In the genomic region with DNA sequence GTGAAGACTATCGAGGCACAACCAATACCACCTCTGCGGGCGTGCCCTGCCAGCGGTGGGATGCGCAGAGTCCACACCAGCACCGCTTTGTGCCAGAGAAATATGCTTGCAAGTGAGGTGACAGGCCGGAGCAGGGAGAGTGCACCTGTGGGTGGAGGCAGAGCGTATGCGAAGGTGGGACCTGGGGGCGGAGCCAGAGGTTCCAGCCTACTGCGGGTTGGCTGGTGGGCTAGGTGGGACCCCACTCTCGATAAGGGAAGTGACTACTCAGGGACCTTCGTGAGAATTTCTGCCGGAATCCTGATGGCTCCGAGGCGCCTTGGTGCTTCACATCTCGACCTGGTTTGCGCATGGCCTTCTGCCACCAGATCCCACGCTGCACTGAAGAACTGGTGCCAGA, we compare ENCODE assay signal across 8 mouse cellular contexts. TPM values are rescaled to one million over a fixed set of nuclear protein-coding genes. Genes with fewer than 3 reads are reported as not detected.
A peak's percentile ranks its signal among the peaks of the same experiment; 100 is the strongest.
DNase-seq lines count a peak whose midpoint lies in the region; ATAC-seq and TF ChIP-seq lines count a peak whose summit lies in the region.

No protein-coding gene starts in this region.

- H3K27me3 ChIP-seq in neural tube, embryonic 12.5 days (replicated peaks), result peaks cover 38% of the 10 kb centered on the region
- H3K27me3 ChIP-seq in kidney, postnatal 0 days (ENCODE audit: insufficient read depth, low read length), result no peaks in the 10 kb centered on the region
- H3K27me3 ChIP-seq in splenic B cell, adult 2 months (ENCODE audit: control insufficient read depth, insufficient read depth, low read length, poor library complexity, severe bottlenecking), result no peaks in the 10 kb centered on the region

- WGBS in neural tube, embryonic 12.5 days, result 9% methylated on average over 19 of the region's 19 CpGs
- 2% methylated on average over 19 of the region's 19 CpGs for WGBS in kidney, postnatal 0 days

- peaks cover 22% of the 10 kb centered on the region for H3K4me1 ChIP-seq in neural tube, embryonic 12.5 days
- H3K4me1 ChIP-seq in kidney, postnatal 0 days (replicated peaks; ENCODE audit: insufficient read depth, low read length), result 0 out of 2 replicates have a peak, but pooled peaks cover 9% of the 10 kb centered on the region

- no peak overlapping the region for H3K4me3 ChIP-seq in neural tube, embryonic 12.5 days
- no peak overlapping the region; the same call in 1 of the 2 replicates for H3K4me3 ChIP-seq in kidney, postnatal 0 days (replicated peaks; ENCODE audit: low read depth, low read length)

- no peak for ATAC-seq in CD4-positive, CD25-positive, alpha-beta regulatory T cell, adult 4 months
- ATAC-seq in neural tube, embryonic 12.5 days (ENCODE audit: low FRiP score, low read depth), result no peak
- no peak for ATAC-seq in kidney, postnatal 0 days (replicated peaks; ENCODE audit: low FRiP score, low read depth)
- ATAC-seq in frontal cortex, adult (ENCODE audit: low TSS enrichment), result no peak

- no peak overlapping the region for H3K27ac ChIP-seq in neural tube, embryonic 12.5 days
- H3K27ac ChIP-seq in kidney, postnatal 0 days, result no peak overlapping the region

- peak; percentile 40 for DNase-seq in CD4-positive, CD25-positive, alpha-beta regulatory T cell, adult 2 months (ENCODE audit: low read depth, low spot score)
- DNase-seq in neural tube, embryonic 10.5 days (ENCODE audit: extremely low spot score, low spot score), result no peak
- no peak for DNase-seq in kidney, postnatal 0 days (ENCODE audit: low spot score)
- DNase-seq in splenic B cell, adult 2 months (ENCODE audit: low read depth, low spot score), result peak; percentile 38
- DNase-seq in retina, postnatal 1 day, result no peak

- TF ChIP-seq CTCF in kidney, postnatal 0 days (IDR thresholded peaks at IDR 0.05; ENCODE audit: low read depth), result no peak

- H3K36me3 ChIP-seq in neural tube, embryonic 12.5 days, result peaks cover 37% of the 10 kb centered on the region
- peaks cover 24% of the 10 kb centered on the region for H3K36me3 ChIP-seq in kidney, postnatal 0 days (ENCODE audit: insufficient read depth, low read length)
- H3K36me3 ChIP-seq in splenic B cell, adult 2 months (ENCODE audit: control insufficient read depth, insufficient read depth, low read length, poor library complexity, severe bottlenecking), result peaks cover 12% of the 10 kb centered on the region

- H3K4me2 ChIP-seq in neural tube, embryonic 12.5 days (replicated peaks), result peak overlapping the region; percentile 20
- peak overlapping the region; percentile 32 for H3K4me2 ChIP-seq in kidney, postnatal 0 days (ENCODE audit: low read length)

- H3K9me3 ChIP-seq in neural tube, embryonic 12.5 days, result no peaks in the 10 kb centered on the region
- no peaks in the 10 kb centered on the region for H3K9me3 ChIP-seq in kidney, postnatal 0 days (replicated peaks; ENCODE audit: low read length)

- H3K9ac ChIP-seq in neural tube, embryonic 12.5 days, result no peak overlapping the region
- no peak overlapping the region for H3K9ac ChIP-seq in kidney, postnatal 0 days (ENCODE audit: low read depth, low read length)

RNA-seq across cellular contexts. Expression of gene Rnf123, which starts 0.6 kb away (rescaled TPM):
- 10 to 100 TPM; 68.1 to 87.9 TPM for polyA plus RNA-seq in CD4-positive, CD25-positive, alpha-beta regulatory T cell, adult 4 months (2017; shearing (Covaris generic))
- 43.5 and 43.8 TPM in 2 replicates for polyA plus RNA-seq in neural tube, embryonic 12.5 days (2016; fragmentation: Nextera tagmentation; extraction: Ambion mirVana)
- 23.7 and 24.6 TPM in 2 replicates for polyA plus RNA-seq in kidney, postnatal 0 days (2015; fragmentation: Nextera tagmentation; extraction: Ambion mirVana)

RNA-seq across cellular contexts. Expression of gene Mst1, which starts 2.3 kb away (rescaled TPM):
- polyA plus RNA-seq in CD4-positive, CD25-positive, alpha-beta regulatory T cell, adult 4 months (2017; shearing (Covaris generic)), result 1 to 10 TPM; 1.4 to 1.5 TPM
- 0.44 and 0.46 TPM in 2 replicates for polyA plus RNA-seq in neural tube, embryonic 12.5 days (2016; fragmentation: Nextera tagmentation; extraction: Ambion mirVana)
- 0.09 and 0.39 TPM in 2 replicates for polyA plus RNA-seq in kidney, postnatal 0 days (2015; fragmentation: Nextera tagmentation; extraction: Ambion mirVana)

RNA-seq across cellular contexts. Expression of gene Apeh, which starts 11.9 kb away (rescaled TPM):
- polyA plus RNA-seq in CD4-positive, CD25-positive, alpha-beta regulatory T cell, adult 4 months (2017; shearing (Covaris generic)), result 10 to 100 TPM; 52.2 to 70.5 TPM
- 57.6 and 63.4 TPM in 2 replicates for polyA plus RNA-seq in neural tube, embryonic 12.5 days (2016; fragmentation: Nextera tagmentation; extraction: Ambion mirVana)
- polyA plus RNA-seq in kidney, postnatal 0 days (2015; fragmentation: Nextera tagmentation; extraction: Ambion mirVana), result 62.6 and 69.3 TPM in 2 replicates

RNA-seq across cellular contexts. Expression of gene Amigo3, which starts 29.6 kb away (rescaled TPM):
- 1 to 10 TPM; 2.0 to 2.8 TPM for polyA plus RNA-seq in CD4-positive, CD25-positive, alpha-beta regulatory T cell, adult 4 months (2017; shearing (Covaris generic))
- 3.6 and 3.9 TPM in 2 replicates for polyA plus RNA-seq in neural tube, embryonic 12.5 days (2016; fragmentation: Nextera tagmentation; extraction: Ambion mirVana)
- 1.4 and 1.6 TPM in 2 replicates for polyA plus RNA-seq in kidney, postnatal 0 days (2015; fragmentation: Nextera tagmentation; extraction: Ambion mirVana)

RNA-seq across cellular contexts. Expression of gene Gmppb, which starts 33.5 kb away (rescaled TPM):
- 10 to 100 TPM; 18.0 to 25.0 TPM for polyA plus RNA-seq in CD4-positive, CD25-positive, alpha-beta regulatory T cell, adult 4 months (2017; shearing (Covaris generic))
- 18.3 and 23.5 TPM in 2 replicates for polyA plus RNA-seq in neural tube, embryonic 12.5 days (2016; fragmentation: Nextera tagmentation; extraction: Ambion mirVana)
- 23.2 and 27.2 TPM in 2 replicates for polyA plus RNA-seq in kidney, postnatal 0 days (2015; fragmentation: Nextera tagmentation; extraction: Ambion mirVana)

Comparison
In these comparisons a context has a peak if more than half of its experiments do, and no peak if none do; other contexts are left out.
1. DNase-seq: peak in CD4-positive, CD25-positive, alpha-beta regulatory T cell, adult 2 months (single experiment) and splenic B cell, adult 2 months (single experiment); none in neural tube, embryonic 10.5 days (single experiment), kidney, postnatal 0 days (single experiment) and retina, postnatal 1 day (single experiment).